Mouse (Mus musculus) liver, embryonic 14.5 days (tissue): ENCODE data around the gene Anxa11.

ENCODE experiments used
- CTCF ChIP-seq: IDR thresholded peaks from 2 replicates; pipeline ENCODE4 v1.5.1; 2016; ENCODE audit warnings: antibody characterized with exemption, low read depth, control low read depth
- EP300 ChIP-seq: IDR thresholded peaks from 2 replicates; pipeline ENCODE4 v1.6.1; 2016; ENCODE audit warnings: antibody characterized with exemption, low read depth

- no peak for TF ChIP-seq CTCF
- TF ChIP-seq EP300 = no peak
Measured at GRCm38 (mm10) chr14:25850433-25850832, 8.5 kb downstream of the Anxa11 start.
